Mouse (Mus musculus) CH12.LX (cell line): ENCODE data around the gene Vps37c.

Source experiments
- CTCF ChIP-seq, 2 experiments: IDR thresholded peaks in 1 of 2; conservative IDR thresholded peaks in 1 of 2; 2 replicates each; pipeline ENCODE4 v1.5.1; 2011 to 2012; ENCODE audit warnings: low read depth in 2 of 2, low read length in 2 of 2, improper control_type of control experiment in 1 of 2, inconsistent platforms in 1 of 2, mild to moderate bottlenecking in 1 of 2, moderate library complexity in 1 of 2
- ELF1 ChIP-seq: IDR thresholded peaks from 2 replicates; pipeline ENCODE4 v1.6.1; 2014; ENCODE audit warnings: low read depth, mild to moderate bottlenecking, inconsistent platforms, low read length, improper control_type of control experiment
- EP300 ChIP-seq: IDR thresholded peaks from 2 replicates; pipeline ENCODE4 v1.6.1; 2011; ENCODE audit warnings: low read length, improper control_type of control experiment
- ETS1 ChIP-seq: conservative IDR thresholded peaks from 2 replicates; pipeline ENCODE4 v1.6.1; 2012; ENCODE audit warnings: low read depth, mild to moderate bottlenecking, inconsistent platforms, low read length, improper control_type of control experiment, moderate library complexity
- JUND ChIP-seq: conservative IDR thresholded peaks from 2 replicates; pipeline ENCODE4 v1.6.1; 2011; ENCODE audit warnings: low read depth, low read length, improper control_type of control experiment
- MAX ChIP-seq: IDR thresholded peaks from 2 replicates; pipeline ENCODE4 v1.6.1; 2011; ENCODE audit warnings: low read length, improper control_type of control experiment
- MAZ ChIP-seq: IDR thresholded peaks from 2 replicates; pipeline ENCODE4 v1.6.1; 2012; ENCODE audit warnings: low read depth, mild to moderate bottlenecking, inconsistent platforms, low read length, improper control_type of control experiment, moderate library complexity
- MXI1 ChIP-seq: IDR thresholded peaks from 2 replicates; pipeline ENCODE4 v1.6.1; 2011; ENCODE audit warnings: mild to moderate bottlenecking, low read depth, low read length, improper control_type of control experiment
- NELFE ChIP-seq: IDR thresholded peaks from 2 replicates; pipeline ENCODE4 v1.6.1; 2011; ENCODE audit warnings: low read depth, low read length, improper control_type of control experiment
- POLR2A ChIP-seq: IDR thresholded peaks from 2 replicates; pipeline ENCODE4 v1.6.1; 2011; ENCODE audit warnings: low read depth, mild to moderate bottlenecking, improper control_type of control experiment, low read length
- POLR2AphosphoS2 ChIP-seq: IDR thresholded peaks from 2 replicates; pipeline ENCODE4 v1.6.1; 2011; ENCODE audit warnings: low read depth, low read length, improper control_type of control experiment
- SIN3A ChIP-seq: IDR thresholded peaks from 2 replicates; pipeline ENCODE4 v1.6.1; 2012; ENCODE audit warnings: low read length, improper control_type of control experiment, inconsistent platforms
- USF2 ChIP-seq: conservative IDR thresholded peaks from 2 replicates; pipeline ENCODE4 v1.6.1; 2011; ENCODE audit warnings: low read depth, low read length, improper control_type of control experiment

DNA sequence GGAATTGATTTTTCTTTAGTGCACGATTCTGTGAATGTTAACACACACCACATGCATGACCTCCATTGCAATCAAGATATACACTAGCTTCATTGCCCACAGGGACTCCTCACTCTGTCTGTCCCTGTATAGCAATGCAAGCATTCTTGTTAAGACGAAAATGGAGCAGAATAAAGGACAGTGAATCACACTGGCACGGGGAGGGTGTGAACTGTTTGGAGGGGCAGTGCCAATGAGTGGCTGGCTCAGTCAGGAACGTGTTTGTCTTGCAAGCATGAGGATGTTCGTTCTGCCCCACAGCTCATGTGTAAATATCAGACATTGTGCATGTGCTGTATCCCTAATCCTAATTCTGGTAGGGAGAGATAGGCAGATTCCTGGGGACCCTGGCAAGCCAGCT, 41.9 kb downstream of the Vps37c start:
- no peak for TF ChIP-seq NELFE
- TF ChIP-seq CTCF (conservative IDR thresholded peaks at IDR 0.05 in 1 of 2, IDR thresholded peaks at IDR 0.05 in 1 of 2; ENCODE audit: low read depth in 2 of 2, low read length in 2 of 2) = no peak
- TF ChIP-seq ELF1 = no peak
- no peak for TF ChIP-seq USF2
- TF ChIP-seq ETS1 = no peak
- TF ChIP-seq SIN3A = no peak
- TF ChIP-seq MAZ = no peak
- TF ChIP-seq POLR2A = no peak
- no peak for TF ChIP-seq MAX
- no peak for TF ChIP-seq MXI1
- no peak for TF ChIP-seq JUND
- TF ChIP-seq POLR2AphosphoS2 = no peak
- no peak for TF ChIP-seq EP300
